Mouse (Mus musculus): ENCODE data around the gene Tln2. TPM values are rescaled to one million over a fixed set of nuclear protein-coding genes. Genes with fewer than 3 reads are reported as not detected.

Gene Tln2
- polyA plus RNA-seq, 1 experiment from 2014 or later: 40.7 TPM

DNA sequence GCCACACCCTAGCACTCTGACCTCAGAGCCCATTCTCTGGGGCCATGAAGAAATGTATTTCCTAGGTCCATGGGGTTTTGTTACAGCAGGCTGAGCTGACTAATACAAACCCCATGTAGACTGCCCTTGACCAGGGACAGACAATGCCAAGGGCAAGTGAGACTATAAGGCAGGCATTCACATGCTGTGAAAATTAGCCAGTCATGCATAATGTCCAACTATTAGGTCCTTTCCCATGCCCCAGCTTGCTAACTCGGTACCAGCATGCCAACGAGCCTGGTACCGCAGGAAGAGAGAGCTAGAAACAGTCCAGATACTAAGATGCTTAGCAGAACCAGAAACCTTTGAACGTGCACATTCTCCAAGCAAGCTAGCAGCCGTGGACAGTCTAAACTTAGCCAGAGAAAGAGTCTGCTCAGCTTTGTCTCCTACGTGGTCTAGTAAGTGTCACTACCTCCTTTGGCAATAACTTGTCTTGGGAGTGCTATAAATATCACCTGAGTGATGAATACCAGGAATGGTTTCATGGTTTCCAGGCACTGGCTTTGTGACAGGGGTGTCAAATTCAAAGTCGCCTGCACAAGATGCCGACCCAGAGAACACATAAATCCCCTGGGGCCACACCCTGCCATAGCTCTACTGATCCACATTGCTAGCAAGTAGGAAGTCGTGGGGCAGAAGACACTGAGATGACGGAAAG lies 22.2 kb upstream of the Tln2 start:
- 0 out of 2 replicates have a peak overlapping the region, but pooled peaks have one; percentile 14 for H3K27ac ChIP-seq (replicated peaks)
- H3K36me3 ChIP-seq (replicated peaks): no peaks in the 10 kb centered on the region
- 82% methylated on average over 10 of the region's 10 CpGs for WGBS

GRCm38 (mm10) chr9:67579541-67579940 lies 20.0 kb upstream of the Tln2 start:
- H3K36me3 ChIP-seq (replicated peaks): no peaks in the 10 kb centered on the region
- no peak overlapping the region for H3K27ac ChIP-seq (replicated peaks)
- peaks cover 27% of the 10 kb centered on the region for H3K4me1 ChIP-seq
- no peak overlapping the region for H3K4me3 ChIP-seq
- H3K27me3 ChIP-seq (replicated peaks; ENCODE audit: low read depth, poor library complexity, severe bottlenecking): no peaks in the 10 kb centered on the region
- DNase-seq (ENCODE audit: low spot score): no peak
- 60% methylated on average over 1 of the region's 1 CpGs for WGBS
- no peaks in the 10 kb centered on the region for H3K9me3 ChIP-seq

More for the DNA sequence above, 22.2 kb upstream of the Tln2 start:
- DNase-seq (ENCODE audit: low spot score): no peak
- H3K4me3 ChIP-seq: no peak overlapping the region
- H3K4me1 ChIP-seq: peaks cover 15% of the 10 kb centered on the region
- H3K27me3 ChIP-seq (replicated peaks; ENCODE audit: low read depth, poor library complexity, severe bottlenecking): no peaks in the 10 kb centered on the region
- no peaks in the 10 kb centered on the region for H3K9me3 ChIP-seq

DNA sequence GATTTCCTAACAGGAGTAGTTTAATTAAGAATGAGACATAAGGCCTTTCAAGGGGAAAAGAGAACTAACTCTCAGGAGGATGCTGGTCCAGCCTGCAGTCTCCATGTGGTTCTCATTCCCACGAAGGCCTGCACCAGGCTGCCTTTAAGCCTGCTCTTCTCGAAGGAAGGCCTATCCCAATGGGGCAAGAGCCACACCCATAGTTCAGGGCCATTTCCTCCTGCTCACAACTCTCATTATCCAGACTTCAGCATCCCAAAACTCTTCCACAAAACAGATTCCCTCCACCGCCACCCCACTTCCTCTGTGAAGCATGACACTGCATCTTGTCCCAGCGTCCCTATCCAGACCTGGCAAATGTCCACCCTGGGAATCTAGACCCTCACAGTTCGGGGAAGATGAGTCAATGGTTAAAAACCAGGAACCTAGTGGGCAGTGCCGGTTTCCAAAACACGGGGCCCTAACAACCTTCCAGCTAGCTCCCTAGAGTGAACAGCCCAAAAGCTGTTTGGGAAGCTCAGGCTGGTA lies 15.3 kb upstream of the Tln2 start:
- H3K27ac ChIP-seq (replicated peaks): peak overlapping the region; percentile 27; the same call in 1 of the 2 replicates
- no peaks in the 10 kb centered on the region for H3K36me3 ChIP-seq (replicated peaks)
- DNase-seq (ENCODE audit: low spot score): no peak
- WGBS: 67% methylated on average over 7 of the region's 7 CpGs
- no peaks in the 10 kb centered on the region for H3K9me3 ChIP-seq
- H3K4me1 ChIP-seq: peaks cover 38% of the 10 kb centered on the region
- no peak overlapping the region for H3K4me3 ChIP-seq
- H3K27me3 ChIP-seq (replicated peaks; ENCODE audit: low read depth, poor library complexity, severe bottlenecking): no peaks in the 10 kb centered on the region

GRCm38 (mm10) chr9:67573683-67573979 lies 14.1 kb upstream of the Tln2 start:
- no peak for DNase-seq (ENCODE audit: low spot score)

GRCm38 (mm10) chr9:67572790-67573682 lies 13.5 kb upstream of the Tln2 start:
- Histone ChIP-seq H3K36me3 (replicated peaks) (no peaks in the 10 kb centered on the region), H3K4me3 (no peak overlapping the region), H3K27ac (replicated peaks) (peak overlapping the region; percentile 21), H3K9me3 (no peaks in the 10 kb centered on the region), H3K27me3 (replicated peaks; ENCODE audit: low read depth, poor library complexity, severe bottlenecking) (no peaks in the 10 kb centered on the region), H3K4me1 (peaks cover 38% of the 10 kb centered on the region)
- peak; percentile 23 for DNase-seq (ENCODE audit: low spot score)
- WGBS: 54% methylated on average over 10 of the region's 10 CpGs

More at GRCm38 (mm10) chr9:67573683-67573979, 14.1 kb upstream of the Tln2 start:
- H3K27me3 ChIP-seq (replicated peaks; ENCODE audit: low read depth, poor library complexity, severe bottlenecking): no peaks in the 10 kb centered on the region
- WGBS: 45% methylated on average over 3 of the region's 3 CpGs
- H3K36me3 ChIP-seq (replicated peaks): no peaks in the 10 kb centered on the region
- H3K27ac ChIP-seq (replicated peaks): peak overlapping the region; percentile 21
- H3K4me1 ChIP-seq: peaks cover 38% of the 10 kb centered on the region
- no peaks in the 10 kb centered on the region for H3K9me3 ChIP-seq
- H3K4me3 ChIP-seq: no peak overlapping the region

DNA sequence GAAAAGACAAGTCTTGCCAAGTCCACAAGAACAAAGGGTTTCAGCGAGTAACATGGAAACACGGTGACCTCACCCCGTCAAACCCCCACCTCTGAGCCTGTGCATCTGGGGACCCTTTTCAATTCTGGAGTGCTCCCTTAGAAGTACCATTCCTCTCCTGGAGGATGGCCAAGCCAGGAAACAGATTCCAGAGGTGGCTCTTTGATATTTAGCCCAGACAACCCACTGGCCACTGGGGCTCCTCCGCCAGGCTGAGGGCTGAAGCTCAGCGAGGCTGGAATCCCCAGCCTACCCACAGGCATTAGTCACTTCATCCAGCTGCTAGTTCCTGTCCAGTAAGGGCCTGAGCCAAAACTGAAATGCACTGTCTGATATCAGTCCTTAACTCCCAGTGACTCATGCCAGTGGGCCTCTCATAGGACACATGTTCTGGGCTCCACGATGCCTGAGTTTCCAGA lies 6.3 kb upstream of the Tln2 start:
- Histone ChIP-seq H3K9me3 (no peaks in the 10 kb centered on the region), H3K27ac (replicated peaks) (no peak overlapping the region), H3K27me3 (replicated peaks; ENCODE audit: low read depth, poor library complexity, severe bottlenecking) (no peaks in the 10 kb centered on the region), H3K36me3 (replicated peaks) (no peaks in the 10 kb centered on the region), H3K4me1 (0 out of 2 replicates have a peak, but pooled peaks cover 3% of the 10 kb centered on the region), H3K4me3 (no peak overlapping the region)
- WGBS: 93% methylated on average over 6 of the region's 6 CpGs
- no peak for DNase-seq (ENCODE audit: low spot score)

- H3K9me3 ChIP-seq: peaks cover 8% of the 10 kb centered on the region
- peak overlapping the region; percentile 77 for H3K27ac ChIP-seq (replicated peaks)
- no peak overlapping the region for H3K4me3 ChIP-seq
- DNase-seq (ENCODE audit: low spot score): no peak
- H3K4me1 ChIP-seq: peaks cover 25% of the 10 kb centered on the region
- peaks cover 14% of the 10 kb centered on the region for H3K36me3 ChIP-seq (replicated peaks)
- WGBS: 88% methylated on average over 8 of the region's 8 CpGs
- no peaks in the 10 kb centered on the region for H3K27me3 ChIP-seq (replicated peaks; ENCODE audit: low read depth, poor library complexity, severe bottlenecking)
Measured at GRCm38 (mm10) chr9:67549811-67550501, 9.5 kb downstream of the Tln2 start.

DNA sequence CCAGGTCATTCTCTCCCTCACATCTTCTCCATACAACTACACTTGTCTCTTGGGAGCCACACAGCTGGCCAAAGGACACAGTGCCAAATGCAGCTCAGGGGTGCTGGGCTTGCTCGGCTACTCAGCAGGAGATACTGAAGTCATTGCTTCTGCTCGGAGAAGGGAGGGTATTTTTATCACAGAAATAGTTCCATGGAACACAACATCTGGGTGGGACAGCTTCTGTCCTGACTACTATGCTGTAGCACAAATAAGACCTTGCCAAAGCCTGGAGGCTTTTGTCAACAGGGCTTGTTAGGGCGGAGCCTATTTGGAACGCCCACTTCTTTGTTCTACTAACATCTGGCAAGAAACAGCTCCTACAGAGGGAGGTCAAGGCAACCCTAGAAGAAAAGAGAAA lies 10.2 kb downstream of the Tln2 start:
- 30% methylated on average over 4 of the region's 4 CpGs for WGBS
- H3K27ac ChIP-seq (replicated peaks): peak overlapping the region; percentile 77
- peak; percentile 21 for DNase-seq (ENCODE audit: low spot score)
- no peaks in the 10 kb centered on the region for H3K27me3 ChIP-seq (replicated peaks; ENCODE audit: low read depth, poor library complexity, severe bottlenecking)
- H3K4me1 ChIP-seq: peaks cover 25% of the 10 kb centered on the region
- H3K4me3 ChIP-seq: no peak overlapping the region
- H3K9me3 ChIP-seq: peaks cover 8% of the 10 kb centered on the region
- H3K36me3 ChIP-seq (replicated peaks): peaks cover 14% of the 10 kb centered on the region

- Histone ChIP-seq H3K27me3 (replicated peaks; ENCODE audit: low read depth, poor library complexity, severe bottlenecking) (no peaks in the 10 kb centered on the region), H3K27ac (replicated peaks) (no peak overlapping the region), H3K36me3 (replicated peaks) (peaks cover under 1% of the 10 kb centered on the region), H3K4me1 (peaks cover 32% of the 10 kb centered on the region), H3K4me3 (no peak overlapping the region), H3K9me3 (no peaks in the 10 kb centered on the region; the same call in 1 of the 2 replicates)
- WGBS: 90% methylated on average over 5 of the region's 5 CpGs
- no peak for DNase-seq (ENCODE audit: low spot score)
Measured at GRCm38 (mm10) chr9:67546650-67547049, 12.9 kb downstream of the Tln2 start.

GRCm38 (mm10) chr9:67545794-67546193 lies 13.7 kb downstream of the Tln2 start:
- no peaks in the 10 kb centered on the region for H3K9me3 ChIP-seq
- H3K36me3 ChIP-seq (replicated peaks): no peaks in the 10 kb centered on the region
- H3K27ac ChIP-seq (replicated peaks): no peak overlapping the region
- peaks cover 41% of the 10 kb centered on the region for H3K4me1 ChIP-seq
- WGBS: 88% methylated on average over 3 of the region's 3 CpGs
- H3K4me3 ChIP-seq: no peak overlapping the region
- no peaks in the 10 kb centered on the region for H3K27me3 ChIP-seq (replicated peaks; ENCODE audit: low read depth, poor library complexity, severe bottlenecking)
- no peak for DNase-seq (ENCODE audit: low spot score)

- H3K4me3 ChIP-seq: no peak overlapping the region
- no peaks in the 10 kb centered on the region for H3K36me3 ChIP-seq (replicated peaks)
- WGBS: 89% methylated on average over 7 of the region's 7 CpGs
- H3K9me3 ChIP-seq: no peaks in the 10 kb centered on the region
- DNase-seq (ENCODE audit: low spot score): no peak
- H3K4me1 ChIP-seq: peaks cover 46% of the 10 kb centered on the region
- no peak overlapping the region for H3K27ac ChIP-seq (replicated peaks)
- H3K27me3 ChIP-seq (replicated peaks; ENCODE audit: low read depth, poor library complexity, severe bottlenecking): no peaks in the 10 kb centered on the region
Measured at GRCm38 (mm10) chr9:67544783-67545182, 14.7 kb downstream of the Tln2 start.

DNA sequence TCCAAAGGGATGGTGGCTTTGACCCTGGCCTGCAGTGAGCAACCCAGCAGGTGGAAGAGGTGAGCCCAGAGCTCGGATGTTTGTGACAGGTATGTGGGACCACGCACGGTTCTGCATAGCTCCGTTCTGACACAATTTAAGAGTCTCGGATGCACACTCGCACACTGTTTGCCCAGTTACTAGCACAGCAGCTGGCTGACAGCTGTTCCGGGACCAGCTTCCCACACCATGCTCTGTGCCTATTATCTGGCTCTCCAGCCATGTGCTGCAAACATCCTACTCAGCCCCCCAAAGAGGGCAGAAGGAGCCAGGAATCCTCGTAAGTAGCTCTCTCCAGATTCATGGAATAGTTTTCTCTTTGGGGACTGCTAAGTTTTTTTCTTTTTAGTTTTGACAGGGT lies 17.6 kb downstream of the Tln2 start:
- WGBS: 84% methylated on average over 8 of the region's 8 CpGs
- DNase-seq (ENCODE audit: low spot score): no peak
- Histone ChIP-seq H3K27me3 (replicated peaks; ENCODE audit: low read depth, poor library complexity, severe bottlenecking) (no peaks in the 10 kb centered on the region), H3K4me3 (no peak overlapping the region), H3K27ac (replicated peaks) (no peak overlapping the region), H3K36me3 (replicated peaks) (no peaks in the 10 kb centered on the region; the same call in 1 of the 2 replicates), H3K4me1 (peaks cover 35% of the 10 kb centered on the region), H3K9me3 (no peaks in the 10 kb centered on the region)

Measured in embryonic facial prominence, embryonic 10.5 days (tissue).